Mouse (Mus musculus): Measurements from ENCODE around the gene Gm2a. TPM values are rescaled to one million over a fixed set of nuclear protein-coding genes. Genes with fewer than 3 reads are reported as not detected.
A peak's percentile ranks its signal among the peaks of the same experiment; 100 is the strongest.

The Gm2a gene
- total and polyA plus RNA-seq, 3 experiments: 187 to 283 (median 232) TPM

DNA sequence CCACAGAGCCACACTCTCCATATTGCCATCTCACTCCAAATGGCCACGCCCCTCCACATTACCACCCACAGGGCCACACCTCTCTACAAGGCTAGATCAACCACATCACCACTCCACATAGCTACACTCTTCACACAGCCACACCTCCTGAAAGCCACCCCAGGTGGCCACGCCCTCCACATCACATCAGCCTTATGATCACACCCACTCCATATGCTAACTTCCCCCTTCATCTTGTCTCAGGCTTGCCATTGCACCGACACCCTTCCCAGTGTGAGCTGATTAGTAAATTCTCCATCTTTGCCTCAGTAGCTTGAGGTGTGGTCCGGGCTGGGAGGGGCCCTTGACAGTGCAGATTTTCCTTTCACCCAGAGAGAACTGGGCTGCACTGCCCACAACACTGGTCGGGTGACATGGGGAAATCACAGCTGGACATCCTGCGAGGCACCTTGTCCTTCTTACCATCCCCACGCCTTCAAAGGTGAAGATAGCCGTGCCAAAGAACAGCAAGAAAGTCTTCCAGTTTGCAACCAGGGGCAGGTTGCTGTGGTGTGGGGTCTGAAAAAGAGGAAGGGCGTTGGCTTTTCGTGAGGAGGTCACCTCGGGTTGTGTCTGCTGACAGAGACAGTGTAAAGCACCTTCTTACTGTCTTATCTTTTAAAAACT lies 33.3 kb downstream of the Gm2a start:
- no peak for DNase-seq

DNA sequence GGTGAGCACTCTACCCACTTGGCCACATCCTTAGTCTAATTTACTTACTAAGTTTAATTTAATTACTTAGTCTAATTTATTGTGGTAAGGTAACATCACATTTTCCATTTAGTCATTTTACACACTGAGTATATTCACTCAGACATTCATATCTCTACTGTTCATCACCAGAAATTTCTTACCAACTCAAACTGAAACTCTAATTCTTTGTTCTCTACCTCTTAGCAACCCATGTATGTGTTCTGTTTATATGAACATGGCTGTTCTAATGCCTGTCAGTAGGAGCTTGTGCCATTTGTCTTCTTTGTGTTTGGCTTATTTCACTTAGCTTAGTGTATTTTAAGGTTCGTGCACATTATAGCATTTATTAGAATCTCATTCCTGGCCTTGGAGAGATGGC lies 34.0 kb downstream of the Gm2a start:
- no peak for DNase-seq

DNA sequence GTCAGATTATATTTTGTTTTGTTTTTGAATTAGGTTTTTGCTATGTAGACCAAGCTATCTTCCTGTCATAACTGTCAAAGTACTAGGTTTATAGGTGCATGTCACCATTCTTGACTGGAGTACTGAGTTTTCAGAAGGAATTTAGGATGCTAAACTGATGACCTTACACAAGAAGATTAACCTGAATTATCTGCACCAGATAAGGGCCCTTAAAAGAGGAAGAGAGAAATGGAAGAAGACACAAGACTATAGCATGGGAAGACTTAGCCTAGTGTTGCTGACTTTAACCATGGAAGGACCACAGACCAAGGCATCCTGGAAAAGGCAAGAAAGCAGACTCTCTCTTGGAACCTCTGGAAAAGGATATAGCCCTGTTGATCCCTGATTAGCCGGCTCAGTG lies 35.3 kb downstream of the Gm2a start:
- no peak for DNase-seq

DNA sequence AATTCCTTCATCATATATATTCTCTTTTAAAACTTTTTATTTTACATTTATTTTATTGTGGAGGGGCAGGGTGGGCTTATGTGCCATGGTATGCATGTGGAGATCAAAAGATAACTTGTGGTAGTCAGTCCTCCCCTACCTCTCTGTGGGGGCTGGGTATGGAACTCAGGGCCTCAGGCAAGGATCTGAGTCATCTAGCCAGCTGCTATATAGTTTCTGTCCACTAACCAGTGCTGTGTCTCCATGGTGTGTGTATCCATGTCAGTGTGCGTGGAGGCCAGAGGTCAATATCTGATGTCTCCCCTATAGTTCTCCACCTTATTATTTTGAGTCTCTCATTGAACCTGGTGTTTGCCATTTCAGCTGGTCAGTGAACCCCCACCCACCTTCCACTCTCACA lies 36.5 kb downstream of the Gm2a start:
- no peak for DNase-seq

DNA sequence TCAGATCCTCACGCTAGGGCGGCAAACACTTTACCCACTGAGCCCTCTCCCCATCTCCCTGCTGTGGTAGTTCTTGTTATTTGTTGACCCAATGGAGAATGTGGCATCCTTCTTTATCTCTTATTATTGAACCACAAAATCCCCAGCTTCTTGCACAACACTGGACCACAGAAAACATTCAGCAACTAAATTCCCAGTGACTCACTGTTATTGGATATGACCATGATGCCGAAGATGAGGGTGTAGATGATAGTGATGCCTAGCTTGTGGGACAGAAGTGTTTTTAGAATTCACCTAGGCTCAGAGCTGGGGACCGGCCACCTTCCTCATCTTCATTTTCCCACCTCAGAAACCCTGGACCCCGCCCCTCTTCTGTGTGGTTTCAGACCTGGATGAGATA lies 37.0 kb downstream of the Gm2a start:
- DNase-seq: no peak

DNA sequence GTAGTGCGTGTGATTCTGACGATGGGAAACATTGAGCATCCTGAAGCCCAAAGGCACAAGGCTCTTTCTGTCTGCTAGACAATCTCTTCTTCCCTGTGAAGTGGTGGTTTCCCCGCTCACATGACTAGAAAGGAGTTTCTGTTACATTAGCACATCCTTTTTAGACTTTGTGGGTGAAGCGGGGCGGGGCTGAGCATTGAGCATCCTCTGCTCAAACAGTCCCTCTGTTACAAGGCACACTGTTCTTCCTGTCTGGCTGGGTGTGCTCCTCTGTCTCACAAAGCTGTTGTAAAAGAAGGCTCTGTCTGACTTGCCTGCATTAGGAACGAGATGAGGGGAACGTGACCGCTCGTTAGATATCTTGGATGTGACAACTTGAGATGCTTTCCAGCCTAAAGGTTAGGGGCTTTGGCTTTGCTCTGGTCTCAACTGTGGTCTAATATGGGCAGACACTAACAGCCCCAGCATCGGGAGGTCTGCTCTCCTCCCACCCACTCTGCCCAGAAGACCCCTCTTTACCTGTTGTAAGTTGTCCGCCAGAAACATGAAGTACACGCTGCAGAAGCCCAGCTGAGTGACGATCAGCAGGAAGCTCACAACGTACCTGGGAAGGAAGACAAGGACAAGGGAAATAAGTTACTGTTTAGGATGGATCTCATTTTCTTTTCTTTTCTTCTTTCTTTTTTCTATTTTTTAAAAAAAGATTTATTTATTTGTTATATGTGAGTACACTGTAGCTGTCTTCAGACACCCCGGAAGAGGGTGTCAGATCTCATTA lies 39.0 kb downstream of the Gm2a start:
- DNase-seq: no peak

DNA sequence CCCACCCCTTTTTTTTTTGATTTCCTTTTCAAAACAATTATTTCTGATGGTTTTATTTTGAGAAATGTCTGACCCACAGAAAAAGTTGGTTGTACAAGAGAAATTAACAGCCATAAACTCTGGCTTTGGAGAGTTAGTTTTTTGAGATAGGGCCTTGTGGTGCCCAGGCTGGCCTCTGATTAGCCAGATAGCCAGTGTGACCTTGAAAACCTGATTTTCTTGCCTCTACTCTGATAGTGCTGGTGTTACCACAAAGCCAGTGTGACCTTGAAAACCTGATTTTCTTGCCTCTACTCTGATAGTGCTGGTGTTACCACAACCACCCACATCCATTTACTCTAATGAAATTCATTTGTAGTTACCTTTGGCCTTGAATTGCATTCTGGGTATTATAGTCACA lies 39.7 kb downstream of the Gm2a start:
- DNase-seq: no peak

DNA sequence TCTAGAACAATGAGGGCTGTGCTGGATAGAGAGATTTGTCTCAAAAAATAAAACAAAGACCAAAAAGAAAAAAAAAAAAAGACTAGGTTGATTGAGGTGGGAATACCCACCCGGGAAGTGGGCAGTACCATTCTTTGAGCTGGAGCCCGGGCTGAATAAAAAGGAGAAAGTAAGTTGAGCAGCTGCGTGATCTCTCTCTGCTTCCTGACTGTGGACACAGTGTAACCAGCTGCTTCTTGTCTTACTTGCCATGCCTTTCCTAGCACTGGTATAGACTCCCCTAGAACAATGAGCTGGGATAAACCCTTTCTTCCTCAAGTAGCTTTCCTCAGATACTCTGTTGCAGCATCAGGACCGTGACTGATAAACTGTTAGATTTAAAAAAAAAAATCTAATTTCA lies 43.6 kb downstream of the Gm2a start:
- no peak for DNase-seq

DNA sequence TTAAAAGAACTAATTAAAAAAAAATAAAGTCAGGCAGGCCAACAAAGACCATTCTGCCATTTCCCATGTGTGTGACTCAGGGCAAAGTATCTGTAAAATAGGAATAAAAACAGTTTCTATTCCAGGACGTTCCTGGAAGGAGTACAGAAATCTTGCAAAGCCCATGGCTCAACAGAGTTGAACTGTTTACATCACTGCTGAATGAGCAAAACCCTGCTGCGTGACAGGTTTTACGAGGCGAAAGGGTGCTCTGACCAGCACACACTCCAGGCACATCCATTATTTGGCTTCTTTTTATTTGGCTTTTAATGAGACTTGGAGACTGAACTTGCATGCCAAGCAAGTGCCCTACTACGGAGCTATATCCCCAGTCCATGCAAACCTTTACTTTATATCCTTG lies 46.1 kb downstream of the Gm2a start:
- DNase-seq: no peak

DNA sequence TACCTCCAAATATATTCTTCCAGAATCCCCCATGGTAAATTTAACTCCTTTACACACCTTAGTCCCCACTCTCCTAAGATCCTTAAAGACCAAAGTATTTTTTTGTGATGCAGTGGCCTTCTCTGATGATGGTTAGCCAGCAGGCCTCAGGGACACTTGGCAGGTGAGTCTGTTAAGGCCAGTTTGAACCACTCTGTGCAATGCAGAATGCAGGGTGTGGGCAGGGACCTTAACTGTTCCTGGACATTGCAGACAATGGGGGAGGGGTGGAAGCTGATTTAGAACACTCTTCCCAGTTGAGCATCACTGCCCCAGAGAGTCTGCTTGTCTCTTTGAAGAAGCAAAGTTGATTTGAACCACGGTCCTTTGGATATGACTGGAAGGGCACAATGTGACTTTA lies 48.9 kb downstream of the Gm2a start:
- no peak for DNase-seq

DNA sequence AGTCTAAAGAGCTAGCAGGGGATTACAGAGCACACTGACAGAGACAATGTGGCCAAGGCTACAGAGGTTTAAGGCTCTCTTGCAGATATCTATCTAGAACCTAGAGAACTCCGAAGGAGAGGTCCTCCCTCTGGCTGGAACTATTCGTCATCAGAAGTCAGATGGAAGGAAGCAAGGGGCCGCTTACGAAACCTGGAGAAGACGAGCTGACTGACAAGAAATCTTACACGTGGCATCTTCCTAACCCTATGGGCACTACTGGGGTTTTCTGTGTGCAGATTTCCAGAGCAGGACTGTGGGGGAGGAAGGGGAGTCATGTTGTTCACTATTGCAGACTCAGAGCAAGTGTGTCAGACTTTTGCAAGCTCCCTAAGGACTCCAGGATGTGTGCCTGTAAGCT lies 49.5 kb downstream of the Gm2a start:
- no peak for DNase-seq

DNA sequence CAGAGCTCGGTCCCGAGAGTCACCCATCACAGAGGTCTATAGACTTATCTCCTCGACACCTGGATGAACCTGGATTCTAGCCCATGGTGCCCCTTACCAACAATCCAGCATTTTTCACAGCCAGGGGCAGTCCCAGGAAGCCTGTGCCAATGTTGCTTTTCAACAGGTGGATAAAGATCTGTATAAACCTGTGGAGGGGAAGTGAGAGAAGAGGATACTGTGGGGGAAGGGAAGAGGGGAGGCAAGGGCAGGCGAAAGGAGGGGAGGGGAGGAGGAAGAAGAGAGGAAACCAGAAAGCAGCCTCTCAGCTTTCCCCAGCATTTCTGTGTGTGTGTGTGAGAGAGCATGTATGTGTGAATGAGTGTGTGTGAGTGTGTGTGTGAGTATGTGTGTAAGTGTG lies 50.5 kb downstream of the Gm2a start:
- no peak for DNase-seq

DNA sequence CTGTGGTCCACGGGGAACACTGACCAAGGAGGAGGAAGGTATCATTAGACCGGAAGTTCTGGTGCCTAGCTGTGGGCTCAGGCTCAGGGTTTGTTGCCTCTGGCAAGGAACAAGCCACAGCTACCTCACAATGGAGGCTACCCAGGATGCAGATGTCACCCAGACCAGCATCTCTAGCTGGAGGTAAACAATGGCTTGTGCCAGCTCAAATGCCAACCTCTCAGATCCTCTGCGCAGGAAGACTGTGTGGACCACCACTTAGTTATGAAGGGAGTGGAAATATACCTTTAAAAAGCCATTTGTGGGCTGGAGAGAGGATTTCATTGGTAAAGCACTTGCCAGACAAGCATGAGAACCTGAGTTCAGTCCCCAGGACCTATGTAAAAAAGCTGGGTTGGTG lies 53.7 kb downstream of the Gm2a start, which contains the start of gene Slc36a3:
Gene Slc36a3 (minus strand): TSS at position 101 of the 400 bp plus-strand sequence.
- no peak for DNase-seq

DNA sequence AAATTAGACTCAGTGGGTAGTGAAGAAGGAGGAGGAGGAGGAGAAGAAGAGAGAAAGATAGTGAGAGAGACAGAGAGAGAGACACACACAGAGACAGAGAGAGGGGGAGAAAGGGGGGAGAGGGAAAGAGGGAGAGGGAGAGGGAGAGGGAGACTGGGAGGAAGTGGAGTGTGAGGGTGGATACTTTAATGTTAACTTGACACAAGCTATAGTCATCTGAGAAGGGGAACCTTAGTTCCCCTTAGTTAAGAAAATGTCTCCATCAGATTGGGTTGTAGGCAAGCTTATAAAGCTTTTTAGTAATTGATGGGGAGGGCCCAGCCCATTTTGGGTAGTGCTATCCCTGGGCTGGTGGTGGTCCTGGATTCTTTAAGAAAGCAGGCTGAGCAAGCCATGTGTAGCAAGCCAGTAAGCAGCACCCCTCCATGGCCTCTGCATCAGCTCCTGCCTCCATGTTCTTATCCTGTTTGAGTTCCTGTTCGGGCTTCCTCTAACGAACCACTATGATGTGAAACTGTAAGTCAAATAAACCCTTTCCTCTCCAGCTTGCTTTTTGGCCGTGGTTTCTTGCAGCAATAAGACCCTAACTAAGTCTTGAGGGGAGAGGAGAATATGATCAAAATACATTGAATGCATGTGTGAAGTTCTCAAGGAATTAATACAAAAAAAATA lies 56.6 kb downstream of the Gm2a start:
- DNase-seq: no peak

DNA sequence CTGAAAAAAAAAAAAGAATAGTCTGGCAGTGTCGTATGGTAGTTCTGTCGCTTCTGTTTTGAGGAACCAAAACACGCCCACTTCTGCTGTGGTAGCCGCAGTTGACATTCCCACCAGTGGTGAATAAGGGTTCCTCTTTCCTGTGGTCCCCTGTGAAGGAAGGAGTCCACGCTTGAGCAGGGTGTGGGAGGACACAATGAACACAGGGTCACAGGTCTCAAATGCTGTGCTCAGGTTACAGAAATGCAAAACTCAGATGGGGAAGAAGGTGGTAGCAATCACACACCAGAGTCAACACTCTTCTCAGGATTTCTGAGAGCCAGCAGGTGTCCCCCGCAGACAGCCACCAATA lies 57.1 kb downstream of the Gm2a start:
- DNase-seq: no peak

DNA sequence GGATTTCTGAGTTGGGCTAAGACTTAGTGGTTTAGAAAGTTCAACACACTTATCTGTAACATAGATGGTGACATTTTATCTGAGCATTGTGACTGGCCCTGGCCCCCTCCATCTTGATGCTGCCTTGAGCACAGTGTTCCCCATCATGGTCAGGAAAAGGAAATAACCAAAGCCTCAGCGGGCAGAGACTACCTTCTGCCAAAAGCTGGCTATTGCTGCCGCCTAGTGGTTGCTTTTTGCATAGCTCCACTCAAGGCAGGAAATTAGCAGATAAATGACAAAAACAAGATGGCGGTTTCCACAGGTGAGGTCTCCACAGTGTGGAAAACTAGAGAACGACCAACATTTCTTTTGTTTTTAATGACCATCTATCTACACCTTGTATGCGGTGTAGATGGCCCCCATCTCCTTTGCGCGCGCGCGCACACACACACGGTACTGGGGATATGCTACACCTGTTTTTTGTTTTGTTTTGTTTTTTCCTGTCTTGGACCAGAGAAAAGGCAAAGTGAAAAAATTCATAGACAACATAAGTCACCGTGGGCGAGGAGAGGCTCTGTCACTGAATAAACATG lies 61.0 kb downstream of the Gm2a start:
- DNase-seq: peak; percentile 79

Other genes with a start within 250 kb of the Gm2a start
- gene Lyrm7, start 237.2 kb upstream of the Gm2a start, total RNA-seq (2021): 10 to 100 TPM; 14.3 to 20.8 TPM
- 0.27 and 0.38 TPM in 2 replicates for gene Lyrm7, start 237.2 kb upstream of the Gm2a start, polyA plus RNA-seq (2012; rRNA removed)
- gene Hint1, start 231.7 kb upstream of the Gm2a start, total RNA-seq (2021): 100 to 1,000 TPM; 339 to 391 TPM
- 610 and 630 TPM in 2 replicates for gene Hint1, start 231.7 kb upstream of the Gm2a start, polyA plus RNA-seq (2012; rRNA removed)
- gene Gpx3, start 195.7 kb upstream of the Gm2a start, total RNA-seq (2021): 100 to 1,000 TPM; 580 to 729 TPM
- 256 and 331 TPM in 2 replicates for gene Gpx3, start 195.7 kb upstream of the Gm2a start, polyA plus RNA-seq (2012; rRNA removed)
- gene Tnip1, start 135.2 kb upstream of the Gm2a start, total RNA-seq (2021): 10 to 100 TPM; 82.2 to 88.8 TPM
- 59.0 and 63.6 TPM in 2 replicates for gene Tnip1, start 135.2 kb upstream of the Gm2a start, polyA plus RNA-seq (2012; rRNA removed)
- gene Anxa6, start 64.7 kb upstream of the Gm2a start, total RNA-seq (2021): 100 to 1,000 TPM; 116 to 185 TPM
- gene Anxa6, start 64.7 kb upstream of the Gm2a start, polyA plus RNA-seq (2012; rRNA removed): 54.6 and 58.7 TPM in 2 replicates
- 10 to 100 TPM in 1 of 2 experiments, 1 to 10 TPM in 1; 9.5 to 14.8 TPM for gene Ccdc69, start 20.0 kb upstream of the Gm2a start, total RNA-seq (2021)
- 1.9 and 2.1 TPM in 2 replicates for gene Ccdc69, start 20.0 kb upstream of the Gm2a start, polyA plus RNA-seq (2012; rRNA removed)
- gene Slc36a3, start 53.6 kb downstream of the Gm2a start, total RNA-seq (2021): not detected
- 0.16 TPM in 1 of 2 replicates, not detected in the other for gene Slc36a3, start 53.6 kb downstream of the Gm2a start, polyA plus RNA-seq (2012; rRNA removed)
- gene Slc36a2, start 87.0 kb downstream of the Gm2a start, total RNA-seq (2021): 100 to 1,000 TPM in 1 of 2 experiments, 10 to 100 TPM in 1; 93.6 to 146 TPM
- 144 and 233 TPM in 2 replicates for gene Slc36a2, start 87.0 kb downstream of the Gm2a start, polyA plus RNA-seq (2012; rRNA removed)
- 10 to 100 TPM; 15.9 to 18.7 TPM for gene Slc36a1, start 106.2 kb downstream of the Gm2a start, total RNA-seq (2021)
- gene Slc36a1, start 106.2 kb downstream of the Gm2a start, polyA plus RNA-seq (2012; rRNA removed): 16.4 and 21.5 TPM in 2 replicates
- under 1 TPM; 0.10 to 0.14 TPM for gene Fat2, start 238.4 kb downstream of the Gm2a start, total RNA-seq (2021)
- 0.01 TPM in 1 of 2 replicates, not detected in the other for gene Fat2, start 238.4 kb downstream of the Gm2a start, polyA plus RNA-seq (2012; rRNA removed)

Data from adrenal gland, adult 2 months (tissue).